Mouse (Mus musculus) lung, adult 2 months (tissue): ENCODE data around the gene Gm9046.
"Not testable (repeated sequence)": the region's sequence is repeated elsewhere in the genome, so short reads cannot be mapped to it uniquely, and the experiment has no call there.

ENCODE experiments used
- CTCF ChIP-seq: fragments of 200-500 bp; IDR thresholded peaks from 2 replicates; pipeline ENCODE4 v1.5.1; 2011; ENCODE audit warnings: mild to moderate bottlenecking, low read length, control low read depth; ENCODE audit not compliant: insufficient read depth
- POLR2A ChIP-seq: fragments of 200-500 bp; IDR thresholded peaks from 2 replicates; pipeline ENCODE4 v1.6.1; 2011; ENCODE audit warnings: low read depth, mild to moderate bottlenecking, control low read depth, low read length, borderline replicate concordance; ENCODE audit errors: extremely low read depth

- not testable (repeated sequence) for TF ChIP-seq CTCF, POLR2A
Measured at GRCm38 (mm10) chr10:118332308-118332707, 10.7 kb downstream of the Gm9046 start, which contains the start of gene Gm9044.
